In the genomic region with DNA sequence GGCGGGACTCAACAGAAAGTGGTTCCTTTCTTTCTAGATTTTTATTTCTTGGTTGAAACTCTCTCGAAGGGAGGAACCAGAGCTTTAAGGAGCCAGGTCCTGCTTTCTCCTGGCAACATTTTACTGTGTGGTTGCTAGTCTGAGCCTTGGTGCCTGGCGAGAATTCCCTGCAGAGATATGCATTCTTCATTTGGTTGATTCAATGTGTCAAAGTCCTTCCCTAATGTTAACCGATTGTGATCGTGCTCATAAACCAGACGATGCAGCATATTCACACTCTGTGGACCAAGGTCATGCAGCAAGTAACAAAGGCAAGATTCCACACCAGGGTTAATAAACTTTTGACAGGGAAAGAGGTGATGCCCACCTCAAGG, we compare ENCODE assay signal across 7 mouse cellular contexts. TPM values are rescaled to one million over a fixed set of nuclear protein-coding genes. Genes with fewer than 3 reads are reported as not detected.
DNase-seq lines count a peak whose midpoint lies in the region; ATAC-seq and TF ChIP-seq lines count a peak whose summit lies in the region.

No protein-coding gene starts in this region.

- peak overlapping the region; percentile 97 for H3K4me2 ChIP-seq in lung, embryonic 15.5 days
- peak overlapping the region; percentile 77 for H3K4me2 ChIP-seq in forebrain, embryonic 13.5 days
- peak overlapping the region; percentile 91 for H3K4me2 ChIP-seq in limb, embryonic 14.5 days (replicated peaks; ENCODE audit: low read depth, low read length, severe bottlenecking)
- peak overlapping the region; percentile 89 for H3K4me2 ChIP-seq in stomach, embryonic 14.5 days (replicated peaks; ENCODE audit: low read depth, low read length)

- no peak overlapping the region for H3K27ac ChIP-seq in lung, embryonic 15.5 days
- H3K27ac ChIP-seq in forebrain, embryonic 13.5 days = peak overlapping the region; percentile 84
- no peak overlapping the region for H3K27ac ChIP-seq in limb, embryonic 14.5 days (replicated peaks; ENCODE audit: low read depth, low read length)
- H3K27ac ChIP-seq in stomach, embryonic 14.5 days (ENCODE audit: low read length) = peak overlapping the region; percentile 3; the same call in 1 of the 2 replicates

- H3K36me3 ChIP-seq in lung, embryonic 15.5 days = no peaks in the 10 kb centered on the region
- H3K36me3 ChIP-seq in forebrain, embryonic 13.5 days (ENCODE audit: poor library complexity, severe bottlenecking) = no peaks in the 10 kb centered on the region
- H3K36me3 ChIP-seq in limb, embryonic 14.5 days (ENCODE audit: control insufficient read depth, insufficient read depth, low read length) = no peaks in the 10 kb centered on the region
- no peaks in the 10 kb centered on the region for H3K36me3 ChIP-seq in stomach, embryonic 14.5 days (ENCODE audit: control insufficient read depth, insufficient read depth, low read length)

- H3K9me3 ChIP-seq in lung, embryonic 15.5 days = no peaks in the 10 kb centered on the region
- no peaks in the 10 kb centered on the region for H3K9me3 ChIP-seq in forebrain, embryonic 13.5 days (replicated peaks)
- no peaks in the 10 kb centered on the region for H3K9me3 ChIP-seq in limb, embryonic 14.5 days (ENCODE audit: control insufficient read depth, low read length)
- H3K9me3 ChIP-seq in stomach, embryonic 14.5 days (ENCODE audit: control insufficient read depth, low read depth, low read length) = no peaks in the 10 kb centered on the region

- WGBS in lung, embryonic 15.5 days = 9% methylated on average over 6 of the region's 6 CpGs
- 6% methylated on average over 6 of the region's 6 CpGs for WGBS in forebrain, embryonic 13.5 days
- WGBS in limb, embryonic 14.5 days = 7% methylated on average over 6 of the region's 6 CpGs
- 8% methylated on average over 6 of the region's 6 CpGs for WGBS in stomach, embryonic 14.5 days

- peak overlapping the region; percentile 49 for H3K4me3 ChIP-seq in lung, embryonic 15.5 days
- H3K4me3 ChIP-seq in forebrain, embryonic 13.5 days = peak overlapping the region; percentile 80
- H3K4me3 ChIP-seq in limb, embryonic 14.5 days (replicated peaks; ENCODE audit: low read length) = peak overlapping the region; percentile 51
- H3K4me3 ChIP-seq in stomach, embryonic 14.5 days (ENCODE audit: low read depth, low read length) = peak overlapping the region; percentile 41

- no peak for TF ChIP-seq POLR2A in limb, embryonic 14.5 days (IDR thresholded peaks at IDR 0.05; ENCODE audit: borderline replicate concordance, extremely low read depth, insufficient read depth, insufficient read length)

- H3K4me1 ChIP-seq in lung, embryonic 15.5 days = peaks cover 13% of the 10 kb centered on the region
- peaks cover 76% of the 10 kb centered on the region for H3K4me1 ChIP-seq in forebrain, embryonic 13.5 days
- H3K4me1 ChIP-seq in limb, embryonic 14.5 days (ENCODE audit: control insufficient read depth, insufficient read depth, low read length) = peaks cover 15% of the 10 kb centered on the region
- peaks cover 15% of the 10 kb centered on the region for H3K4me1 ChIP-seq in stomach, embryonic 14.5 days (ENCODE audit: control insufficient read depth, insufficient read depth, low read length)

- no peak for DNase-seq in lung, adult 18-20 months
- no peak for DNase-seq in limb, embryonic 14.5 days (ENCODE audit: low spot score)
- no peak for DNase-seq in right cerebral cortex, postnatal 14 days
- no peak for DNase-seq in urinary bladder, postnatal 36 days (ENCODE audit: low spot score in 2 of 2)

- H3K9ac ChIP-seq in lung, embryonic 15.5 days = peak overlapping the region; percentile 31; the same call in 1 of the 2 replicates
- peak overlapping the region; percentile 77 for H3K9ac ChIP-seq in forebrain, embryonic 13.5 days
- H3K9ac ChIP-seq in limb, embryonic 14.5 days (ENCODE audit: low read depth, low read length, severe bottlenecking) = peak overlapping the region; percentile 58
- no peak overlapping the region for H3K9ac ChIP-seq in stomach, embryonic 14.5 days (replicated peaks; ENCODE audit: low read depth, low read length)

- ATAC-seq in lung, embryonic 15.5 days (ENCODE audit: borderline replicate concordance, extremely low read depth, low FRiP score, low TSS enrichment) = no peak
- no peak for ATAC-seq in forebrain, embryonic 13.5 days
- no peak for ATAC-seq in limb, embryonic 14.5 days (ENCODE audit: low FRiP score, low read depth)
- no peak for ATAC-seq in stomach, embryonic 14.5 days (ENCODE audit: insufficient number of reproducible peaks, insufficient read depth, low FRiP score, low read depth)

- peaks cover 28% of the 10 kb centered on the region; the same call in 1 of the 2 replicates for H3K27me3 ChIP-seq in lung, embryonic 15.5 days
- H3K27me3 ChIP-seq in forebrain, embryonic 13.5 days = no peaks in the 10 kb centered on the region
- H3K27me3 ChIP-seq in limb, embryonic 14.5 days (ENCODE audit: control insufficient read depth, insufficient read depth, low read length) = no peaks in the 10 kb centered on the region
- H3K27me3 ChIP-seq in stomach, embryonic 14.5 days (ENCODE audit: control insufficient read depth, insufficient read depth, low read length) = no peaks in the 10 kb centered on the region

RNA-seq across cellular contexts. Expression of gene Scrn1, which starts 0.2 kb away (rescaled TPM):
- 1.5 and 2.8 TPM in 2 replicates for polyA plus RNA-seq in lung, embryonic 15.5 days (2015; fragmentation: Nextera tagmentation; extraction: Ambion mirVana)
- polyA plus RNA-seq in forebrain, embryonic 13.5 days (2015; fragmentation: Nextera tagmentation; extraction: Ambion mirVana) = 129 and 131 TPM in 2 replicates
- polyA plus RNA-seq in limb, embryonic 14.5 days (2012; rRNA removed) = 6.3 and 8.9 TPM in 2 replicates
- 8.0 and 9.6 TPM in 2 replicates for polyA plus RNA-seq in limb, embryonic 14.5 days (2014; fragmentation: Nextera tagmentation; extraction: Ambion mirVana)
- polyA plus RNA-seq in stomach, embryonic 14.5 days (2014; fragmentation: Nextera tagmentation; extraction: Ambion mirVana) = 12.3 and 14.0 TPM in 2 replicates

RNA-seq across cellular contexts. Expression of gene Plekha8, which starts 28.4 kb away (rescaled TPM):
- 7.0 and 7.7 TPM in 2 replicates for polyA plus RNA-seq in lung, embryonic 15.5 days (2015; fragmentation: Nextera tagmentation; extraction: Ambion mirVana)
- 10.6 and 12.1 TPM in 2 replicates for polyA plus RNA-seq in forebrain, embryonic 13.5 days (2015; fragmentation: Nextera tagmentation; extraction: Ambion mirVana)
- 12.6 and 15.5 TPM in 2 replicates for polyA plus RNA-seq in limb, embryonic 14.5 days (2012; rRNA removed)
- 14.0 and 15.5 TPM in 2 replicates for polyA plus RNA-seq in limb, embryonic 14.5 days (2014; fragmentation: Nextera tagmentation; extraction: Ambion mirVana)
- 9.8 and 10.2 TPM in 2 replicates for polyA plus RNA-seq in stomach, embryonic 14.5 days (2014; fragmentation: Nextera tagmentation; extraction: Ambion mirVana)

RNA-seq across cellular contexts. Expression of gene Fkbp14, which starts 30.6 kb away (rescaled TPM):
- 23.4 and 27.6 TPM in 2 replicates for polyA plus RNA-seq in lung, embryonic 15.5 days (2015; fragmentation: Nextera tagmentation; extraction: Ambion mirVana)
- polyA plus RNA-seq in forebrain, embryonic 13.5 days (2015; fragmentation: Nextera tagmentation; extraction: Ambion mirVana) = 9.1 and 9.4 TPM in 2 replicates
- 57.0 and 59.1 TPM in 2 replicates for polyA plus RNA-seq in limb, embryonic 14.5 days (2012; rRNA removed)
- polyA plus RNA-seq in limb, embryonic 14.5 days (2014; fragmentation: Nextera tagmentation; extraction: Ambion mirVana) = 59.6 and 71.0 TPM in 2 replicates
- 33.1 and 36.7 TPM in 2 replicates for polyA plus RNA-seq in stomach, embryonic 14.5 days (2014; fragmentation: Nextera tagmentation; extraction: Ambion mirVana)

Comparison
In these comparisons a context has a peak if more than half of its experiments do, and no peak if none do; other contexts are left out.
1. H3K27ac ChIP-seq: peak in forebrain, embryonic 13.5 days (single experiment) and stomach, embryonic 14.5 days (single experiment); none in lung, embryonic 15.5 days (single experiment) and limb, embryonic 14.5 days (single experiment).
2. Peak in every context shown above with its lines, with median percentiles within 50 percentile points of each other: H3K4me2 ChIP-seq and H3K4me3 ChIP-seq.